Mouse (Mus musculus): ENCODE measurements around the gene 1700084M14Rik. TPM values are rescaled to one million over a fixed set of nuclear protein-coding genes. Genes with fewer than 3 reads are reported as not detected.

The 1700084M14Rik gene
- polyA plus RNA-seq (2015; fragmentation: Nextera tagmentation; extraction: Ambion mirVana): not detected in 2 replicates

DNA sequence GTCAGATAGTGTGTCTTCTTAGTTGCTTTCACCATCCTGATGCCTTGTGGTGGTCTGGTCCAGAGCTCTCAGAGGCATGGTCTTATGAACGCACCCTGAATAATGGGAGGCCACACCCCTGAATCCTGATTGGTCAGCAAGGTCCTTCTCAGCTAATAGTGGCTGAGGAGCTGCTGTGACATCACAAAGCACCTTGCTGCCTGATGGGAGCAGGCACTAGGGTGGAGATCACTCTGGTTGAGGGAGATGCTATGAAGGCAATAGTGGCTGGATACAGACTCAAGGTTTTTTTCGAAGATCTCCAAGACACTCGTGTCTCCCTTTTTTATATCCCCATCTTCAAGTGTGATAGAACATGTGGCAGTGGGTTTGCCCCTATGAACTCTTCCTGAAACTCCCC is at the start of gene 1700084M14Rik:
TSS of gene 1700084M14Rik (minus strand) at position 101 of the 400 bp plus-strand sequence.

Other genes with a start within 250 kb of the 1700084M14Rik start
- not detected in 2 replicates for gene Mageb2, start 244.2 kb downstream of the 1700084M14Rik start, polyA plus RNA-seq (2015; fragmentation: Nextera tagmentation; extraction: Ambion mirVana)
- not detected in 2 replicates for gene Gm5072, start 183.4 kb downstream of the 1700084M14Rik start, polyA plus RNA-seq (2015; fragmentation: Nextera tagmentation; extraction: Ambion mirVana)
- gene Gm8914, start 95.8 kb downstream of the 1700084M14Rik start, polyA plus RNA-seq (2015; fragmentation: Nextera tagmentation; extraction: Ambion mirVana): not detected in 2 replicates
- not detected in 2 replicates for gene Gm14781, start 56.3 kb upstream of the 1700084M14Rik start, polyA plus RNA-seq (2015; fragmentation: Nextera tagmentation; extraction: Ambion mirVana)
- gene Mageb5, start 207.1 kb upstream of the 1700084M14Rik start, polyA plus RNA-seq (2015; fragmentation: Nextera tagmentation; extraction: Ambion mirVana): not detected in 2 replicates